Mouse (Mus musculus): ENCODE data around the gene Zbtb3.

The Zbtb3 gene

DNA sequence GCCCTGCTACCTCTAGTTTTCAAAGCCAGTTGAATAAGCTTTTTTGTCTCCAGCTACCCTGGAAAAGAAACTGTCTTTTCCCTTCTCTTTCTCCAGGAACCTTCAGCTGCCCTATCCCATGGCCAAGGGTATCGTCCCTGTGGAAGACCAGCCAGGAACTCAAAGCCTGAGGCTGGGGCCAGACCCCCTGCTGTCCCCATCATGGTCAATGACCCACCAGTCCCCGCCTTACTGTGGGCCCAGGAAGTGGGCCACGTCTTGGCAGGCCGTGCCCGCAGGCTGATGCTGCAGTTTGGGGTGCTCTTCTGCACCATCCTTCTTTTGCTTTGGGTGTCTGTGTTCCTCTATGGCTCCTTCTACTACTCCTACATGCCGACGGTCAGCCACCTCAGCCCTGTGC is 38.7 kb downstream of the Zbtb3 start:
- no peak for DNase-seq (ENCODE audit: low spot score)

DNA sequence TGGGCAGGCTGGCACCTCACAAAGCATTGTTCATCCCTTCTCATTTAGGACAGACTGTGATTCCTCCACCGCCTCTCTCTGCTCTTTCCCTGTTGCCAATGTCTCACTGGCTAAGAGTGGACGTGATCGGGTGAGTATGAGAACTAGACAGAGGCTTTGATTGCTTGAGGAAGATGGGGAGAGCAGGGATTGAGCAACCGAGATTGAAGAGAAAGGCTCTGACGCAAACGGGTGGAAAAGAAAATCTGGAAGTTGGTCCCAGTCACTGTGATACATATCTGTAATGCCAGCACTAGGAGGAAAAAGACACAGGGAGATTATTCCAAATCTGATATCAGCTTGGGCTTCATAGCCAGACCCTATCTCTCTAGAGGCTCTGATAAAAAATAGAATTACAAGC is 40.6 kb downstream of the Zbtb3 start:
- no peak for DNase-seq (ENCODE audit: low spot score)

DNA sequence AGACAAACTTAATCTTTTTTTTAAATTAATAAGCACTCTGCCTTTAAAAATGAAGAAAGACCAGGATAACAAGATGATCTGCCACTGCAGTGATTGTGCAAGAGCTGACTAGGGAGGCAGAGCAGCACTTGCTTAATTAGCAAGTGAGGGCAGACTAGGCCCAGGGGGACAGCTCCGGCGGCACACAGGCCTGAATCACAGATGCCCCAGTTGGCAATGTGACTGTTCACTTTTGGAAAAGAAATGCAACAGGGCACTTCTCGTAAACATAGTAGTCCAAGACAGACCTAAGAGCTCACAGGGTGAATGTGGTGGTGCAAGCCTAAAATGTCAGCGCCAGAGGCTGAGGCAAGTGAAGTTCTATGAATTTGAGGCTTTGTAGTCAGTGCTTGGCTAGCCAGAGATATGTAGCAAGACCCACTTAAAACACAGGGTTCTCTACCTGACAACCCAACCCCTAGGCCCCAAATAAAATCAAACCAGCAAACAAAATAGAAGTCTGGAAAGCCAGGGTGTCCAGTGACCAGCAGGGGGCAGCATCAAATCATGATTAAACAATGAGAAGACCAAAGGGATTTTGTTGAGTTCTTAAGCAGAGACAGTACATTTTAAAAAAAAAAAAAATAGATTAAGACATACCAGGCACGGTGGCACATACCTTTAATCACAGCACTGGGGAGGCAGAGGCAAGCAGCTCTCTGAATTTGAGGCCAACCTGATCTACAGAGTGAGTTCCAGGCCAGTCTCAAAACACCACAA is 42.2 kb downstream of the Zbtb3 start:
- no peak for DNase-seq (ENCODE audit: low spot score)

DNA sequence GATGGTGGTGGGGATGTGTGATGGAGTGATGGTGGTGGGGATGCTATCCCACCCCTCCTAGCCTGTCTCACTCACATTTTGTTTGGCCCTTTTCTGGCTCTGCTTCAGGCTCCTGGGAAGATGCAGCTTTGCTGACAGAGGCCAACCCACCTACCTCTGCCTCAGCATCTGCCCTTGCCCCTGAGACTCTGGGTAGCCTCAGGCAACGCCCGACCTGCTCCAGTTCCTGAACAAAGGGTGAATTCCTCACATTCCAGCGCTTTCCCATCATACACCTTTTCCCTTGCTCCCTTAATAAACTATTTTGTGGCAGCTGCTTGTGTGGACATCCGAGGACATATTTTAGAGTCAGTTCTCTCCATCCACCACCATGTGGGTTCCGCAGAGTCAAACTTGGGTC is 46.0 kb downstream of the Zbtb3 start:
- DNase-seq (ENCODE audit: low spot score) = no peak

DNA sequence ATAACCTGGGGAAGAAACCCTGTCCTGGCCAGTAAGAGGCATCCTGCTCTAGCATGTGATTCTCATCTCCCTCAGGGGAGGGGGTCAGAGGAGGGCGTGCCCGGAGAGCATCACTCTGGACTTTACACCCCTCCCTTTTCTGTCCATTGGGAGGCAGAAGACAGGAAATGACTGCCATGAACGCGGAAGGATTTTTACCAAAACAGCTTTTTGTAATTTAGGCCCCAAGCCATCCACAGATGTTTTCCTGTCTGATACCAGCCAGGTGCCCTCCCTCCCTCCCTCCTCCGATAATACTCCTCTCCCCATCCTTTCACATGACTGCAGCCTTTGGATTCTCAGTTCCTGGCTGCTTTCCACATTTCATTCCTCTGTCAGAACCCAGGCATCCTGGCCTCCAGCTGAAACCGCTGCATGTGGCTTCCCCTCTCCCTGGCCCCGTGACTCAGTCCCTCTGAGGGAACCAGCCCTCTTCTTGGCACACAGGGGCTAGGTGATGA is 48.1 kb downstream of the Zbtb3 start, which contains the start of gene Lrrn4cl:
TSS of gene Lrrn4cl (plus strand) at position 367 of the 500 bp plus-strand sequence.
- DNase-seq (ENCODE audit: low spot score) = no peak

DNA sequence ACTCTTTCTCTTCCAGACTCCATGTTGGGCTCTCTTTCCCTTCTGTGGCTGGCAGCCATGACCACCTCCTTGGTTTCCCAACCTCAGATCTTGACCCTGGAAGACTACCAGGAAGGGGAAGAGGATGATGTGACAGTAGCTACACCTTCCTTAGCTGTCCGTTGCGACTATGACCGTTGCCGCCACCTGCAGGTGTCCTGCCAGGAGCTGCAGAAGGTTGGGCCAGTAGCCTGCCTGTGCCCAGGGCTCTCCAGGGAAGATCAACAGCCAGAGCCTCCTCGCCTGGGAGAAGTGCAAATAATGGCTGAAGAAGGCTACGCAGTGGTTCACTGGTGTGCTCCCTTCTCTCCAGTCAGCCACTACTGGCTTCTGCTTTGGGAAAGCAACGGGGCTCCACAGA is 49.3 kb downstream of the Zbtb3 start:
- no peak for DNase-seq (ENCODE audit: low spot score)

DNA sequence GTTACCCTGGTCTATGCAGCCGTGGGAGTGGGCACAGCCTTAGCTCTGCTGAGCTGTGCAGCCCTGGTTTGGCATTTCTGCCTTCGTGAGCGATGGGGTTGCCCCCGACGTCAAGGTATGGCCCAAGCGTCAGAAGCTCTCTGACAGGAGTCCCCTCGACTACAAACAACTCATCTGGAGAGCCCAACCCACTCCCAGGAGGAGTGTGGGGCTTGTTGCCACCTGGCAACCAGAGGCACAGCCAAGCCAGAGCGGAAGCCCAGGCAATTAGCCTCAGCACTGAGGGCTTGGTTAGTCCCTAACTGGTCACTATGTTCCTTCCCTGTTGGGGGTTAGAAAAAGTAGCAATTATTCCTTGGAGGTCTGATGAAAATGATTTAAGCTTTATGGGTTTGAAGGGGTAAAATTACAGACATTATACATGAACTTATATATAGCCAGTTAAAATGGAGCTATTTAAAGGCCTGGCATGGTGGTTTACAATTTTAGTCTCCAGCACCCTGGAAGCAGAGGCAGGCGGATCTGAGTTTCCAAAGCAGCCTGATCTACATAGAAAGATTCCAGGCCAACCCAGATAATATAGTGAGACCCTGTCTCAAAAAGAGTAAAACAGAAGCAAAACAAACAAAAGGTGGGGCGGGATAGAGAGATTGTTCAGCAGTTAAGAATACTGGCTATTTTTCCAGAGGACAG is 50.0 kb downstream of the Zbtb3 start:
- DNase-seq (ENCODE audit: low spot score) = no peak

DNA sequence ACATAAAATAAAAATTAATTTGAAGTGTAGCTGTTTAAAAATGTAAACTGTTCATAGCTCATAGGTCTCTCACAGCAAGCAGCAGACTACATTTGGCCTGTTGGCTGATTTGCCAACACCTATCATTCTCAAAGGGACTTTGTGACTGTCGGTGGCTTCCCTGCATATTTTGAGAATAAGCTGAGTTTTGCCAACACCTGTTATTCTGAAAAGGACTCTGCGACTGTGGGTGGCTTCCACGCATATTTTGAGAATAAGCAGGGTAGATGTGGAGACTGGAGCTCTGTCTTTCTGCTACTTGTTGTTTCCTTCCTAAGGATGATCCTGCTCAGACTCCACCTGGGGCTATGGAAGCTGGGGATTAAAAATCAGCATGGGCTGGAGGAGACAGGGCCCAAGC is 50.8 kb downstream of the Zbtb3 start:
- DNase-seq (ENCODE audit: low spot score) = no peak
